ENCODE assay signal across 9 mouse cellular contexts in genomic region chr15:25140389-25141181, GRCm38 (mm10).
DNase-seq lines count a peak whose midpoint lies in the region; ATAC-seq and TF ChIP-seq lines count a peak whose summit lies in the region.
"Had no signal": no experiment of that assay in that cellular context is flagged by ENCODE, and none has a peak within 500 bp of the region (broad histone marks: within the 10 kb centered on the region; RNA-seq: fewer than 3 reads in every experiment).

No protein-coding gene starts in this region.

- no peak for TF ChIP-seq POLR2A in cerebellum, adult 2 months (IDR thresholded peaks at IDR 0.05; ENCODE audit: borderline replicate concordance, insufficient read depth, low read length)

- no peak overlapping the region for H3K9ac ChIP-seq in kidney, postnatal 0 days (ENCODE audit: low read depth, low read length)
- H3K9ac ChIP-seq in hindbrain, embryonic 16.5 days (ENCODE audit: low read depth, low read length) = no peak overlapping the region
- no peak overlapping the region for H3K9ac ChIP-seq in neural tube, embryonic 13.5 days

- no peaks in the 10 kb centered on the region for H3K36me3 ChIP-seq in kidney, postnatal 0 days (ENCODE audit: insufficient read depth, low read length)
- H3K36me3 ChIP-seq in hindbrain, embryonic 16.5 days (ENCODE audit: control insufficient read depth, insufficient read depth, low read length) = no peaks in the 10 kb centered on the region
- H3K36me3 ChIP-seq in neural tube, embryonic 13.5 days = no peaks in the 10 kb centered on the region

- no peaks in the 10 kb centered on the region for H3K4me1 ChIP-seq in kidney, postnatal 0 days (replicated peaks; ENCODE audit: insufficient read depth, low read length)
- H3K4me1 ChIP-seq in hindbrain, embryonic 16.5 days (ENCODE audit: control insufficient read depth, insufficient read depth, low read depth, low read length) = peaks cover 7% of the 10 kb centered on the region
- H3K4me1 ChIP-seq in neural tube, embryonic 13.5 days (replicated peaks) = peaks cover 9% of the 10 kb centered on the region
- no peaks in the 10 kb centered on the region for H3K4me1 ChIP-seq in cerebellum, adult 2 months (ENCODE audit: control insufficient read depth, insufficient read depth, low read length)

- H3K4me3 ChIP-seq in kidney, postnatal 0 days (replicated peaks; ENCODE audit: low read depth, low read length) = no peak overlapping the region
- no peak overlapping the region for H3K4me3 ChIP-seq in hindbrain, embryonic 16.5 days (ENCODE audit: low read length)
- H3K4me3 ChIP-seq in neural tube, embryonic 13.5 days = no peak overlapping the region
- H3K4me3 ChIP-seq in cerebellum, adult 2 months (replicated peaks; ENCODE audit: insufficient read depth, low read depth, low read length) = no peak overlapping the region

- 70% methylated on average over 9 of the region's 9 CpGs for WGBS in kidney, postnatal 0 days
- 67% methylated on average over 9 of the region's 9 CpGs for WGBS in hindbrain, embryonic 16.5 days
- 70% methylated on average over 9 of the region's 9 CpGs for WGBS in neural tube, embryonic 13.5 days
- 72% methylated on average over 9 of the region's 9 CpGs for WGBS in cerebellum, adult 2 months

- no peaks in the 10 kb centered on the region for H3K27me3 ChIP-seq in kidney, postnatal 0 days (ENCODE audit: insufficient read depth, low read length)
- H3K27me3 ChIP-seq in hindbrain, embryonic 16.5 days (replicated peaks; ENCODE audit: control insufficient read depth, insufficient read depth, low read length) = no peaks in the 10 kb centered on the region
- peaks cover 5% of the 10 kb centered on the region for H3K27me3 ChIP-seq in neural tube, embryonic 13.5 days
- H3K27me3 ChIP-seq in cerebellum, adult 2 months (ENCODE audit: control insufficient read depth, insufficient read depth, low read length) = no peaks in the 10 kb centered on the region

- no peak for ATAC-seq in kidney, postnatal 0 days (replicated peaks; ENCODE audit: low FRiP score, low read depth)
- peak; percentile 78 for ATAC-seq in hindbrain, embryonic 16.5 days
- ATAC-seq in neural tube, embryonic 13.5 days (ENCODE audit: low read depth) = 0 out of 2 replicates have a peak, but pooled peaks have one; percentile 56

- DNase-seq in kidney, postnatal 0 days (ENCODE audit: low spot score) = peak; percentile 60
- no peak for DNase-seq in kidney, adult 18-20 months
- DNase-seq in embryo, embryonic 9.5 days (ENCODE audit: extremely low spot score) = peak; percentile 11
- no peak for DNase-seq in cerebellum, adult 2 months
- DNase-seq in MN1 (ENCODE audit: low spot score) = no peak
- no peak for DNase-seq in layer of hippocampus, adult 9-11 months
- DNase-seq: kidney, postnatal 36 days had no signal

- H3K27ac ChIP-seq in kidney, postnatal 0 days = no peak overlapping the region
- H3K27ac ChIP-seq in hindbrain, embryonic 16.5 days (ENCODE audit: low read depth, low read length) = no peak overlapping the region
- H3K27ac ChIP-seq in neural tube, embryonic 13.5 days (replicated peaks) = no peak overlapping the region
- H3K27ac ChIP-seq in cerebellum, adult 2 months (ENCODE audit: insufficient read depth, low read length) = no peak overlapping the region

- TF ChIP-seq CTCF in kidney, postnatal 0 days (IDR thresholded peaks at IDR 0.05; ENCODE audit: low read depth) = no peak
- TF ChIP-seq CTCF in cerebellum, adult 2 months (IDR thresholded peaks at IDR 0.05; ENCODE audit: borderline replicate concordance, insufficient read depth, low read depth, low read length) = no peak

- no peaks in the 10 kb centered on the region for H3K9me3 ChIP-seq in kidney, postnatal 0 days (replicated peaks; ENCODE audit: low read length)
- H3K9me3 ChIP-seq in hindbrain, embryonic 16.5 days (ENCODE audit: control insufficient read depth, low read length) = no peaks in the 10 kb centered on the region
- H3K9me3 ChIP-seq in neural tube, embryonic 13.5 days = no peaks in the 10 kb centered on the region

- no peak overlapping the region for H3K4me2 ChIP-seq in kidney, postnatal 0 days (ENCODE audit: low read length)
- no peak overlapping the region for H3K4me2 ChIP-seq in hindbrain, embryonic 16.5 days (ENCODE audit: low read length)
- H3K4me2 ChIP-seq in neural tube, embryonic 13.5 days = no peak overlapping the region

Comparison
In these comparisons a context has a peak if more than half of its experiments do, and no peak if none do; other contexts are left out.
1. DNase-seq: peak in kidney, postnatal 0 days (single experiment) and embryo, embryonic 9.5 days (single experiment); none in kidney, adult 18-20 months (single experiment), cerebellum, adult 2 months (0 of 2), MN1 (single experiment) and layer of hippocampus, adult 9-11 months (single experiment).